Mouse (Mus musculus) liver, adult 2 months (tissue): ENCODE results near the gene Rpl11. TPM values are rescaled to one million over a fixed set of nuclear protein-coding genes. Genes with fewer than 3 reads are reported as not detected.
A peak's percentile ranks its signal among the peaks of the same experiment; 100 is the strongest.

Experiments
- DNase-seq: peaks from one replicate; pipeline ENCODE4 v3.0.0-alpha.2; 2011; ENCODE audit warnings: low read depth, low spot score; ENCODE audit errors: extremely low read depth
- H3K27ac ChIP-seq: fragments of 200-500 bp; replicated peaks from 2 replicates; pipeline ENCODE4 v1.5.1; 2012; ENCODE audit warnings: low read depth, mild to moderate bottlenecking, control low read depth, inconsistent platforms, low read length; ENCODE audit not compliant: insufficient read depth
- H3K27me3 ChIP-seq: fragments of 200-500 bp; 2 replicates; pipeline ENCODE4 v1.6.1; 2012; ENCODE audit warnings: mild to moderate bottlenecking, moderate library complexity, low read length, inconsistent platforms; ENCODE audit not compliant: control insufficient read depth, insufficient read depth
- H3K36me3 ChIP-seq: fragments of 200-500 bp; 2 replicates; pipeline ENCODE4 v1.6.1; 2012; ENCODE audit warnings: low read length, inconsistent platforms; ENCODE audit not compliant: control insufficient read depth, insufficient read depth
- H3K4me1 ChIP-seq: fragments of 200-500 bp; 2 replicates; pipeline ENCODE4 v1.6.1; 2011; ENCODE audit warnings: low read length; ENCODE audit not compliant: control insufficient read depth, insufficient read depth
- H3K4me3 ChIP-seq: fragments of 200-500 bp; 2 replicates; pipeline ENCODE4 v1.5.1; 2011; ENCODE audit warnings: low read depth, mild to moderate bottlenecking, control low read depth, low read length, moderate library complexity; ENCODE audit not compliant: insufficient read depth
- H3K79me2 ChIP-seq: fragments of 200-500 bp; 2 replicates; pipeline ENCODE4 v1.6.1; 2012; ENCODE audit warnings: inconsistent platforms, mild to moderate bottlenecking, low read length, moderate library complexity; ENCODE audit not compliant: control insufficient read depth, insufficient read depth
- H3K9ac ChIP-seq: fragments of 200-500 bp; 2 replicates; pipeline ENCODE4 v1.6.1; 2012; ENCODE audit warnings: low read depth, mild to moderate bottlenecking, control low read depth, inconsistent platforms, low read length
- CTCF ChIP-seq: fragments of 200-500 bp; IDR thresholded peaks from 2 replicates; pipeline ENCODE4 v1.5.1; 2011; ENCODE audit warnings: low read depth, low read length, control low read depth
- POLR2A ChIP-seq: fragments of 200-500 bp; IDR thresholded peaks from 2 replicates; pipeline ENCODE4 v1.6.1; 2011; ENCODE audit warnings: low read length, control low read depth; ENCODE audit not compliant: insufficient read depth; ENCODE audit errors: extremely low read depth
- WGBS: fragments of 180-500 bp; shearing (Covaris S2); methylation state at CpG from one replicate; pipeline ENCODE4 v1.1.7; 2018; 5-methylcytosine and 5-hydroxymethylcytosine counted together
- polyA plus RNA-seq: library from polyadenylated mRNA; depleted of rRNA; stranded (reverse); fragments of >200 nt; gene quantifications from 2 replicates; pipeline ENCODE4 v1.2.3, GENCODE M21; 2012
- total RNA-seq: library from RNA; depleted of rRNA; stranded (reverse); fragments of >200 nt; gene quantifications from 2 replicates; pipeline ENCODE4 v1.2.3, GENCODE M21; 2014

Gene Rpl11
- total and polyA plus RNA-seq, 2 experiments, result 162 to 504 TPM

GRCm38 (mm10) chr4:136008782-136009447 lies 44.3 kb downstream of the Rpl11 start:
- no peak overlapping the region for H3K4me3 ChIP-seq
- peak overlapping the region; percentile 80 for H3K27ac ChIP-seq
- WGBS, result 29% methylated on average over 8 of the region's 8 CpGs
- DNase-seq, result peak; percentile 95
- H3K27me3 ChIP-seq, result no peaks in the 10 kb centered on the region
- no peak for TF ChIP-seq CTCF
- no peak overlapping the region for H3K9ac ChIP-seq
- peaks cover 59% of the 10 kb centered on the region for H3K36me3 ChIP-seq
- no peaks in the 10 kb centered on the region for H3K79me2 ChIP-seq
- peaks cover 16% of the 10 kb centered on the region for H3K4me1 ChIP-seq

GRCm38 (mm10) chr4:136006821-136007220 lies 46.4 kb downstream of the Rpl11 start:
- H3K9ac ChIP-seq, result no peak overlapping the region
- 0 out of 2 replicates have a peak overlapping the region, but pooled peaks have one; percentile 12 for H3K27ac ChIP-seq
- H3K4me1 ChIP-seq, result peaks cover 14% of the 10 kb centered on the region
- H3K4me3 ChIP-seq, result no peak overlapping the region
- H3K27me3 ChIP-seq, result no peaks in the 10 kb centered on the region
- no peaks in the 10 kb centered on the region for H3K79me2 ChIP-seq
- peaks cover 68% of the 10 kb centered on the region for H3K36me3 ChIP-seq
- no peak for DNase-seq
- TF ChIP-seq POLR2A (no peak), CTCF (no peak)
- WGBS, result 58% methylated on average over 3 of the region's 3 CpGs

GRCm38 (mm10) chr4:136004921-136005320 lies 48.3 kb downstream of the Rpl11 start:
- no peak overlapping the region for H3K27ac ChIP-seq
- peak; percentile 80 for DNase-seq
- no peaks in the 10 kb centered on the region for H3K27me3 ChIP-seq
- peaks cover 49% of the 10 kb centered on the region for H3K36me3 ChIP-seq
- TF ChIP-seq POLR2A (no peak), CTCF (no peak)
- no peaks in the 10 kb centered on the region for H3K79me2 ChIP-seq
- 40% methylated on average over 2 of the region's 2 CpGs for WGBS
- peaks cover 9% of the 10 kb centered on the region for H3K4me1 ChIP-seq
- H3K4me3 ChIP-seq, result no peak overlapping the region
- no peak overlapping the region for H3K9ac ChIP-seq

- TF ChIP-seq POLR2A (no peak), CTCF (no peak)
- Histone ChIP-seq H3K27ac (no peak overlapping the region; the same call in 1 of the 2 replicates), H3K4me1 (peaks cover 7% of the 10 kb centered on the region), H3K36me3 (peaks cover 49% of the 10 kb centered on the region), H3K79me2 (no peaks in the 10 kb centered on the region), H3K27me3 (no peaks in the 10 kb centered on the region), H3K9ac (no peak overlapping the region), H3K4me3 (no peak overlapping the region)
- WGBS, result 52% methylated on average over 5 of the region's 5 CpGs
- DNase-seq, result no peak
Observed at GRCm38 (mm10) chr4:136004107-136004675, 49.0 kb downstream of the Rpl11 start.

- 28% methylated on average over 4 of the region's 4 CpGs for WGBS
- H3K36me3 ChIP-seq, result no peaks in the 10 kb centered on the region
- H3K27ac ChIP-seq, result 0 out of 2 replicates have a peak overlapping the region, but pooled peaks have one; percentile 58
Observed at GRCm38 (mm10) chr4:135995118-135995517, 58.1 kb downstream of the Rpl11 start.

GRCm38 (mm10) chr4:135993941-135994340 lies 59.3 kb downstream of the Rpl11 start:
- 38% methylated on average over 6 of the region's 6 CpGs for WGBS
- Histone ChIP-seq H3K36me3 (no peaks in the 10 kb centered on the region), H3K4me3 (no peak overlapping the region), H3K4me1 (peaks cover 9% of the 10 kb centered on the region; the same call in 1 of the 2 replicates), H3K79me2 (no peaks in the 10 kb centered on the region), H3K9ac (no peak overlapping the region), H3K27ac (peak overlapping the region; percentile 88), H3K27me3 (no peaks in the 10 kb centered on the region)
- DNase-seq, result peak; percentile 90
- TF ChIP-seq CTCF, result no peak
- TF ChIP-seq POLR2A, result no peak

More at GRCm38 (mm10) chr4:135995118-135995517, 58.1 kb downstream of the Rpl11 start:
- H3K9ac ChIP-seq, result no peak overlapping the region
- no peaks in the 10 kb centered on the region for H3K79me2 ChIP-seq
- peak; percentile 80 for DNase-seq
- H3K4me1 ChIP-seq, result peaks cover 9% of the 10 kb centered on the region; the same call in 1 of the 2 replicates
- H3K27me3 ChIP-seq, result no peaks in the 10 kb centered on the region
- no peak for TF ChIP-seq POLR2A
- no peak for TF ChIP-seq CTCF
- no peak overlapping the region for H3K4me3 ChIP-seq
